Mouse (Mus musculus) left cerebral cortex, postnatal 14 days (tissue): Measurements from ENCODE around the gene Pla2g10. TPM values are rescaled to one million over a fixed set of nuclear protein-coding genes. Genes with fewer than 3 reads are reported as not detected.
"Not testable (repeated sequence)": the region's sequence is repeated elsewhere in the genome, so short reads cannot be mapped to it uniquely, and the experiment has no call there.

ENCODE experiments used
- DNase-seq, 2 experiments: peaks; one replicate each; pipeline ENCODE4 v3.0.0; 2021 to 2022; ENCODE audit warnings: low spot score in 2 of 2, mixed read lengths in 1 of 2
- intact Hi-C: fragments of 180-260 bp; cut with DNase I; formaldehyde crosslinking; loops from one replicate; pipeline ENCODE4 v1.15.1; 2025
- total RNA-seq, 2 experiments: library from RNA; stranded (reverse); gene quantifications; 2 replicates each; pipeline ENCODE4 v1.2.3; 2021

The Pla2g10 gene
- total RNA-seq, 2 experiments from 2014 or later = not detected

DNA sequence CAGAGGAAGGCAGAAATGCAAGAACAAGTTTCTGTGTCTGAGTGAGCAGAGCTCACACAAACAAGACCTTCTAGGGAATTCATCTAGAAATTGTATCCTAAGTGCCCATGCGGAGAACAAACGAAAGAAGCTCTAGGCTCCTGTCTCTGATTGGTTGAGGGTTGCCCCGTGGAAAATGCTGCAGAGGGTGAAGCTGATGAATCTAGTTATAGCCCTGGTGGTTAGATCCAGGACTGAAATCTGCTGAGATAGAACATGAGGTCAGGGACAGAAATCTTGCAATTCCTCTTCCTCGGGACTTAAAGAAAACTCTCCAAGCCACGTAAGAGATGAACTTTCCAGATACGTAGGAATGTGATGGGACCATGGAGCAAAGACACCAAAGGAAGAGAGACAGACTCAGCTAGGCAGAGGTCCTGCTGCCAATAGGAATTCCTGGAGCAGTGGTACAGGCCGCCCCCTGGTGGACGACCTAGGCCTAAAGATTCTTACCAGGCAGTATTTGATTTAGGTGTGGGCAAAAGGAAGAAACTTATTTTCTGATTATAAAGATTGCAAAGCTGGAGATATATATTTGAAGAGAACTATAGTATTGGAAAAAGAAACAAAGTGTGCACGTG is 2.8 kb upstream of the Pla2g10 start:
- DNase-seq = peak; percentile 69 to 82
- intact Hi-C loops = loop anchor here (10.0 kb wide), 1 partner anchor 199 kb away; no protein-coding TSS in a partner anchor

DNA sequence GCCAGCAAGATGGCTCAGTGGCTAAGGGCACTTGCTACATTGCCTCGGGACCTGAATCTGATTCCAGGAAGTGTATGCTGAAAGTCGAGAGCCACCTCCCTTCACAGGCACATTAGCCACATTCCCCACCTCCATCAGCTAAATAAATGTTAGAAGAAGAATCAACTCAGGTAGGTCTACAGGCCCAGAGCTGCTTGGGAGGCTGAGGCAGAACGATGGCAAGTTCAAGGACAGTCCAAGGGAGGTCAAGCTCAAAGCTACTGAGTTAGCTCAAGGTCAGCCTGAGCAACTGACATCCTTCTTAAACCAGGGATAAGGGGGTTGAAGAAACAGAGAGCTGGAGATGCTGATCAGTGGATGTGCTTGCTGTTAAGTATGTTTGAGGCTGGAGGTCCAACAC is 2.0 kb upstream of the Pla2g10 start:
- intact Hi-C loops = loop anchor here (10.0 kb wide), 1 partner anchor 198 kb away; no protein-coding TSS in a partner anchor
- DNase-seq = no peak

- intact Hi-C loops = no loop called here
- DNase-seq = no peak
These were observed 1.4 kb downstream of the Pla2g10 start for GRCm38 (mm10) chr16:13729428-13729827.

DNA sequence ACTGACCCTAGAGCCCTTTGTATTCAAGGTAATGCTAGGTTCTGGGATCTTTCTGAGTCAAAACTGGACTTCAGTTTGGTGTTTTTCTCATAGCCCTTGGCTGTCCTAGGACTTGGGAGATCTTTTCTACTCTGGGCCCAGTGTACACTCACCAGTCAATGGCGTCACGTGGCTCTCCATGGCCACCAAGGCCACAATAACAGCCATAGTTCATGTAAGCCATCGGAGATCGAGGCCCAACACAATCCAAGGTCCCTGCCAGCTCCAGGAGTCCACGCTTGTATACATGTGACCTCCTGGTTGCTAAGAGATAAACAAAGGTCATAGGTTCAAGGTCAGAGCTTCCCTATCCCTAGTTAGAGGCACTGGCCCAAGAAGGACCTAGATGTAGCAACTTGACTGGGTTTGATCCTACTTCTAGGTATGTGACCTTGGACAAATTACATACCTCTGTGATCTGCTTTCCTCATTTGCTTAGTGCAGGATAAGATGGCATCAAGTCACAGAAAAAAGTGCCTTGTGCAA is 2.9 kb downstream of the Pla2g10 start:
- no peak for DNase-seq

GRCm38 (mm10) chr16:13722937-13723336 is 7.8 kb downstream of the Pla2g10 start:
- intact Hi-C loops = no loop called here
- DNase-seq = no peak

More for the DNA sequence above, 2.9 kb downstream of the Pla2g10 start:
- intact Hi-C loops = no loop called here

DNA sequence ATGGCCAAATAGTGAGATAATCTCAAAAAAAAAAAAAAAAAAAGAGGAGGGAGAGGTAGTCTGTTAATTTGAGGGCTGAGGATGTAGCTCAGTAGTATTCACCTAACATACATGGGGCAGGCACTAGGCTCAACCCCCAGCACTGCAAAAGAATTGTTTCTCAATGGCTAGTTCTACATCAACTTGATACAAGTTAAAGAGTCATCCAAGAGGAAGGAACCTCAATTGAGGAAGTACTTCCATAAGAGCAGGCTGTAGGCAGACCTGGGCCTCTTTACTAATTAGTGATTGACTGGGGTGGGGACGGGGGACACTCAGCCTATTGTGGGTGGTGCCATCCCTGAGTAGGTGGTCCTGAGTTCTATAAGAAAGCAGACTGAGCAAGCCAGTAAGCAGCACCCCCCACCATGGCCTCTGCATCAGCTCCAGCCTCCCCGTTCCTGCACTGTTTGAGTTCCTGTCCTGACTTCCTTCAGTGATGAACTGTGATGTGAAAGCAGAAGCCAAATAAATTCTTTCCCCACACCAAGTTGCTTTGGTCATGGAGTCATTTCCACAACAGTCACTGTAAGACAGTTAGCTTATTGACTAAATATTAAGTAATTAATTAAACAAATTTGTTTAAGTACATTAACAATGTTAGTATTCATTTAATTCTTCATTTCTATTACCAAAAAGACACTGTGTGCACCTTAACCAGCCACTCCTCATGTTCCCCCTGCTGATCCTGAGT is 13.8 kb downstream of the Pla2g10 start:
- no peak for DNase-seq
- intact Hi-C loops = no loop called here

DNA sequence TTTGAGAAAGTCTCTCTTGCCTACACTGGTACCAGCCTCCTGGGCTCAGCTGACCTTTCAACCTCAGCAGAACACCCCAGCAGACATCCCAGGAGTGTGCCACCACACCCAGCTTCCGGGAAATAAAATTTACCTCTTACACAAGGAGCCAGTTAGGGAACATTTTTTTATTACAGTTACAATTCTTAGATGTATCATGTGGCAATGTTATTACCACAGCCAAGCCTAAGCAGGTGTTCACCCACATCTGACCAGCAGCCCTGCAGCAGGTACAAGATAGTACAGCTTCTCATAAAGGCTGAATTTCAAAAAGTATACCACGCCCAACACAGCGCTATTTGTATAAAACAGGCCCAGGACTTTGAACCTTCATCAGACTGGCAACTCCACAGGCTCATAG is 15.9 kb downstream of the Pla2g10 start:
- intact Hi-C loops = no loop called here
- DNase-seq = no peak

DNA sequence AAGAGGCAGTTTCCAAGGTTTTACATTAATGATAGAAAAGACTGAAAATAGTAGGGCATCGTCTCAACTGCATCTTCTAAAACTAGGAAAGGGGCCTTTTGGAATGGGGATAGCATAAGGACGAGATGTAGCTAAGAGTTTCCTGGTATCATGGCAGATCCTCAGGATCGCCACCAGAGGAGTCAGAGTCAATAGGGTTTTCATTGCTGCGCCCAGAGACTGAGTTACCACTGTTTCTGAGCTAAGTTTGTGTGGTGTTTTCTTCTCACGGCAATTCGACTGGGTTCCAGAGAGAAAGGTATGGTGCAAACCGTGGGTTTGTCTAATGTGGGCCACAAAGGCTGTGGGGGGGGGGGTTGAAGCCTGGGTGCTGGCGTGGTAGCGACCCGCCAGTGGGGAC is 26.1 kb downstream of the Pla2g10 start:
- no peak for DNase-seq
- intact Hi-C loops = no loop called here

DNA sequence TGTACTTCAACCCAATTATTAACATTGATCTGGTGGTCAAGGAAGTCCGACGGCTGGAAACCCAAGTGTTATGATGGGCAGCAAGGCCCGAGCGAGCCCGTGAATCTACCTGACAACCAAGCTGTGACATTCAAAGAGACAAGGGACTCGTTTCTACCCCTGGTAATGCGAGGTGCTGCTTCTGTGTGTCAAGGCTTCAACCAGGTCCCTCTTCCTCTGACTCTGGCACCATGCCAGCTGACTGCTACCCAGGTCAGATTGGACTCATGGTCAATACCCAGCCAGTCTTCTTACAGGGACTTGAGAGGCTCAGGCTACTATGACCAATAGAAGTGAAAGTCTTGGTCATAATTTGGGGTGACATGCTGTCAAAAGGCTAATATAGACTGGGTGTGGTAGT is 28.6 kb downstream of the Pla2g10 start:
- no peak for DNase-seq
- intact Hi-C loops = no loop called here

DNA sequence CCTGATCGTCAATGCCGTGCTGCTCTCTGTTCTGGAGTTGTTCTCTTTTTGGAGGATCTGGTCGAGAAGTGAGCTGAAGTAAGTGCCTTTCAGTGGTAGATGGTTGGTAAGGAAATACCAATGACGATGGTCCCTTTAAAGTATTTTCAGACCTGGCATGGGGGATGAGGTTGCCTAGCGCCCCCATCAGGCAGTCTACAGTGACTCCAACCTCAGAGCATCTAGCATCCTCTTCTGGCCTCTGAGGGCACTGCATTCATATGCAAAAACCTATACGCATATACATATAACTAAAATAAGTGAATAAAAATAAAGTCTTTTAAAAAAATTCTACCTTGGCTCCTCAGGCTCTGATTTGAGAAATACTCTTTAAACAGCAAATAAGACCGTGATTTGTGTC is 31.8 kb downstream of the Pla2g10 start:
- intact Hi-C loops = no loop called here

DNA sequence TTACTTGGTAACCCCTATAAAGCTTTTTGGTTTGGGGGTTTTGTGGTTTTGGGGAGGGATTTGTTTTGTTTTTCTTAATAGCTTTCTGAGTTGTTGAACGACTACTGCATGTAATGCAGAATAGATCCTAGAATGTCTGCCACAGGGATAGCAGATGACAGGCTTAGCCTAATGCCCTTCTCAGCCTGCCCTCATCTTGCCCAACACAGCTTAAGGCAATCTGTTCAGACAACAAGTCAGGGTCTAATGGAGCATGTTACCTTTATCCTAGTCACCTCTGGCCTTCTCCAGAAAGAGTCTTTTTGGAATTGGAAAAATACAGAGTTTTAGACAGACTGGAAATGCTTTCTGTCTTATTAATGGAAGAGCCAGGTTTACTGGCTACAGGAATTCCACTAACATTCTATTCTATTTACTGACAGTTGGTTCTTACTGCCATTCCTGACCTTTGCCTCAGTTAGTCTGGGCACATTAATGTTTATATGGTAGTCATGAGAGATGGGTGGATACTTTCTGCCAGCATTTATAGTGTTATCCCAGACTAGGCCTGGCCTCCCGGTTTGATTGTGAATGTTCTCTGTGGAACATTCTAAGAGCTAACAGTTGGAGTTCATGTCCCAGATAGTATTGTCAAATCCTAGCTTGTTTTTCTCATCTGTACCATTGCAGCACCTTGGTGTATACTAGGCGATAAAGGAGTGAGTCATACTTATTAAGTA is 52.0 kb downstream of the Pla2g10 start:
- intact Hi-C loops = no loop called here
- DNase-seq = no peak

More for the DNA sequence above, 31.8 kb downstream of the Pla2g10 start:
- DNase-seq = peak in 1 of 2 experiments; percentile 18

GRCm38 (mm10) chr16:13674511-13674910 is 56.3 kb downstream of the Pla2g10 start:
- no peak for DNase-seq
- intact Hi-C loops = loop anchor here (5.0 kb wide), 1 partner anchor 108 kb away; the partner anchor contains the start of gene Rrn3

GRCm38 (mm10) chr16:13673114-13673513 is 57.7 kb downstream of the Pla2g10 start:
- intact Hi-C loops = loop anchor here (5.0 kb wide), 1 partner anchor 109 kb away; the partner anchor contains the start of gene Rrn3
- DNase-seq = no peak

- peak; percentile 21 to 32 for DNase-seq
- intact Hi-C loops = loop anchor here (5.0 kb wide), 1 partner anchor 110 kb away; the partner anchor contains the start of gene Rrn3
These were observed 58.3 kb downstream of the Pla2g10 start for GRCm38 (mm10) chr16:13672386-13672898.

GRCm38 (mm10) chr16:13671685-13672385 is 58.9 kb downstream of the Pla2g10 start, which contains the start of the genes Bfar and 3110001I22Rik:
Gene Bfar, plus strand, starts transcription at chr16:13671858.
Gene 3110001I22Rik, plus strand, starts transcription at chr16:13671929.
- intact Hi-C loops = loop anchor here (5.0 kb wide), 1 partner anchor 110 kb away; the partner anchor contains the start of gene Rrn3
- DNase-seq = peak; percentile 87

- intact Hi-C loops = loop anchor here (5.0 kb wide), 1 partner anchor 111 kb away; the partner anchor contains the start of gene Rrn3
- DNase-seq = not testable (repeated sequence)
These were observed 59.9 kb downstream of the Pla2g10 start for GRCm38 (mm10) chr16:13670896-13671295.

- intact Hi-C loops = no loop called here
- no peak for DNase-seq
These were observed 61.5 kb downstream of the Pla2g10 start for GRCm38 (mm10) chr16:13669282-13669681.

DNA sequence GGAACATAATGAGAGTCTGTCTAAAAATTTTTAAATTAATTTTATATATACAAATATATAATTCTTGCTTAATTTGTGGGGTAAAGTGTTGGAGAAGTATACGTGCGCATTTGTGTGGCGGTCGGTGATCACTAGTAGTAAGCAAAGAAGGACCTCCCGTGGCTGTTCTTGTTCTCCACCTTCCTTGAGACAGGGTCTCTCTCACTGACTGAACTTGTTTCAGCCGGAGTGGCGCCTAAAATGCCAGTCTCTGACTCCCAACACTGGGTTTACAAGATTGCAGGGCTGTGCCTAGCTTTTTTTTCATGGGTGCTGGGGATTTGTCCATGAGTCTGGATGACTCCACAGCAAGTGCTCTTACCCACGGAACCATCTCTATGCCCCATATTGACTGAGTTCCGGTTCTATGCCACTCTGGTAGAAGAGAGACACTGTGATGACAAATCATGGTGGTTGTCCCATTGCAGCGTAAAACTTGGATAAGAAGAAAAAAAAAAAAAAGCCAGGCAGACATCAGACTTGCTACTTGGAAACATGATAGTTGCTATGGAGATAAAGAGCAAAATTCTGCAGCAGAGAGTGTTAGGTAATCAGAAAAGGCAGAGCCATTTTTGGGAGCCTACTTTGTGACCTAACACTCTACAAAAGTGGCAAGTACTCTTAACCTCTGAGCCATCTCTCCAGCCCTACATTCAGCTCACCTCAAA is 62.2 kb downstream of the Pla2g10 start:
- DNase-seq = no peak
- intact Hi-C loops = no loop called here
